Mouse (Mus musculus): Measurements from ENCODE around the gene Slc6a16. TPM values are rescaled to one million over a fixed set of nuclear protein-coding genes. Genes with fewer than 3 reads are reported as not detected.
A peak's percentile ranks its signal among the peaks of the same experiment; 100 is the strongest.

The Slc6a16 gene
- not detected for total RNA-seq (2021)
- 0.04 TPM in 1 of 2 replicates, not detected in the other for polyA plus RNA-seq (2012; rRNA removed)
- long read RNA-seq = 0 reads

GRCm38 (mm10) chr7:45240633-45241388 lies at the start of gene Slc6a16:
Gene Slc6a16, plus strand, starts transcription at chr7:45241085.
- peak; percentile 12 for DNase-seq

GRCm38 (mm10) chr7:45191161-45191560 lies 49.7 kb upstream of the Slc6a16 start:
- no peak for DNase-seq

- DNase-seq = no peak
These were observed 49.0 kb upstream of the Slc6a16 start for GRCm38 (mm10) chr7:45191803-45192363.

- no peak for DNase-seq
These were observed 48.1 kb upstream of the Slc6a16 start for GRCm38 (mm10) chr7:45192585-45193310.

- DNase-seq = no peak
These were observed 47.5 kb upstream of the Slc6a16 start for GRCm38 (mm10) chr7:45193406-45193805.

GRCm38 (mm10) chr7:45193871-45194785 lies 46.8 kb upstream of the Slc6a16 start:
- no peak for DNase-seq

- no peak for DNase-seq
These were observed 45.3 kb upstream of the Slc6a16 start for GRCm38 (mm10) chr7:45195341-45196175.

- no peak for DNase-seq
These were observed 44.7 kb upstream of the Slc6a16 start for GRCm38 (mm10) chr7:45196176-45196535.

- DNase-seq = no peak
These were observed 43.9 kb upstream of the Slc6a16 start for GRCm38 (mm10) chr7:45196994-45197393.

GRCm38 (mm10) chr7:45198435-45198834 lies 42.5 kb upstream of the Slc6a16 start:
- DNase-seq = peak; percentile 83

GRCm38 (mm10) chr7:45198961-45199360 lies 41.9 kb upstream of the Slc6a16 start:
- DNase-seq = no peak

GRCm38 (mm10) chr7:45202654-45203053 lies 38.2 kb upstream of the Slc6a16 start:
- DNase-seq = no peak

- DNase-seq = peak; percentile 89
These were observed 36.3 kb upstream of the Slc6a16 start, which contains the start of gene Ccdc155 for GRCm38 (mm10) chr7:45204380-45205143. Gene Ccdc155, minus strand, starts transcription at chr7:45204892.

GRCm38 (mm10) chr7:45208260-45208659 lies 32.6 kb upstream of the Slc6a16 start:
- DNase-seq = no peak

GRCm38 (mm10) chr7:45211070-45211469 lies 29.8 kb upstream of the Slc6a16 start:
- no peak for DNase-seq

- DNase-seq = no peak
These were observed 29.0 kb upstream of the Slc6a16 start, which contains the start of gene Dkkl1 for GRCm38 (mm10) chr7:45211851-45212251. Gene Dkkl1, minus strand, starts transcription at chr7:45212147.

- DNase-seq = no peak
These were observed 28.5 kb upstream of the Slc6a16 start for GRCm38 (mm10) chr7:45212356-45212755.

GRCm38 (mm10) chr7:45213708-45214107 lies 27.2 kb upstream of the Slc6a16 start:
- DNase-seq = no peak

GRCm38 (mm10) chr7:45215673-45216441 lies 25.0 kb upstream of the Slc6a16 start, which contains the start of gene Tead2:
Gene Tead2, plus strand, starts transcription at chr7:45215753.
- peak; percentile 61 for DNase-seq

Data from adrenal gland, adult 2 months (tissue).